Mouse (Mus musculus): ENCODE results near the gene Plau.

- no peak for TF ChIP-seq CTCF (IDR thresholded peaks at IDR 0.05; ENCODE audit: low read depth, low read length)
- TF ChIP-seq GATA2 (IDR thresholded peaks at IDR 0.05; ENCODE audit: borderline replicate concordance, low read depth, low read length) = no peak
- no peak for TF ChIP-seq GATA1 (IDR thresholded peaks at IDR 0.05; ENCODE audit: borderline replicate concordance, low read length)
- TF ChIP-seq TAL1 (conservative IDR thresholded peaks at IDR 0.05; ENCODE audit: low read depth, low read length) = no peak
- no peak for TF ChIP-seq POLR2AphosphoS5 (IDR thresholded peaks at IDR 0.05; ENCODE audit: insufficient replicate concordance, low read depth, low read length)
These were observed 33.6 kb downstream of the Plau start for GRCm38 (mm10) chr14:20870110-20870509.
